Mouse (Mus musculus): ENCODE measurements around the gene Khnyn. TPM values are rescaled to one million over a fixed set of nuclear protein-coding genes. Genes with fewer than 3 reads are reported as not detected.

The Khnyn gene
- polyA plus RNA-seq, 1 experiment: 47.4 TPM

DNA sequence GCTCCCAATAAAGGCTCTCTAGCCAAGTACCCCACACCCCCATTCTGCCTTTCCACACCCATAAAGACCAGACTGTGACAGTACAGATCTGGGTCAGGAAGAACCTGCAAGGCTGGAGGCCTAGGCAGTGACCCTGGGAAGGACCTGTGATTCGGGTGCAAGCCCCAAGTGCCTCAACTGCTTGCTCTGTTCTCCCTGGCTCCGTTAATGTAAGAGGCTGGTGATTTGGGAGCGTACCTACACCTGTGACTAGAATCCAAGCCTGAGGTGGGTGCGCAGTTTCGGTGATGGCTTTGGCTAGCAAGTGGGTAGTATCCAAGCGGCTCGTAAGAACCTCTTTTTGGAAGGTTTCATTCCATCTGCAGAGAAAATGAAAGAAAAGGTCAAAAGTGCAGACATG is 14.2 kb downstream of the Khnyn start:
- H3K27ac ChIP-seq (ENCODE audit: insufficient read depth, low read length): peak overlapping the region; percentile 86
- no peaks in the 10 kb centered on the region for H3K27me3 ChIP-seq (ENCODE audit: control insufficient read depth, insufficient read depth, low read length)
- TF ChIP-seq CTCF (IDR thresholded peaks at IDR 0.05; ENCODE audit: borderline replicate concordance, insufficient read depth, low read depth, low read length): no peak
- TF ChIP-seq POLR2A (IDR thresholded peaks at IDR 0.05; ENCODE audit: borderline replicate concordance, insufficient read depth, low read length): peak; percentile 32; the same call in 1 of the 2 replicates
- peak in 1 of 2 experiments; percentile 42 for DNase-seq
- H3K4me1 ChIP-seq (ENCODE audit: control insufficient read depth, insufficient read depth, low read length): peaks cover 3% of the 10 kb centered on the region; the same call in 1 of the 2 replicates
- 82% methylated on average over 7 of the region's 7 CpGs for WGBS
- H3K4me3 ChIP-seq (replicated peaks; ENCODE audit: insufficient read depth, low read depth, low read length): peak overlapping the region; percentile 86

GRCm38 (mm10) chr14:55899701-55900413 is 15.1 kb downstream of the Khnyn start, which contains the start of gene Sdr39u1:
Gene Sdr39u1, minus strand, starts transcription at chr14:55900293.
- TF ChIP-seq CTCF (IDR thresholded peaks at IDR 0.05; ENCODE audit: borderline replicate concordance, insufficient read depth, low read depth, low read length): no peak
- TF ChIP-seq POLR2A (IDR thresholded peaks at IDR 0.05; ENCODE audit: borderline replicate concordance, insufficient read depth, low read length): peak; percentile 94
- DNase-seq: peak; percentile 91 to 94
- Histone ChIP-seq H3K27ac (ENCODE audit: insufficient read depth, low read length) (peak within 1 kb of the TSS; percentile 86), H3K27me3 (ENCODE audit: control insufficient read depth, insufficient read depth, low read length) (no peaks in the 10 kb centered on the region), H3K4me3 (replicated peaks; ENCODE audit: insufficient read depth, low read depth, low read length) (peak within 1 kb of the TSS; percentile 86), H3K4me1 (ENCODE audit: control insufficient read depth, insufficient read depth, low read length) (peaks cover 3% of the 10 kb centered on the region; the same call in 1 of the 2 replicates)
- 1% methylated on average over 39 of the region's 39 CpGs for WGBS

DNA sequence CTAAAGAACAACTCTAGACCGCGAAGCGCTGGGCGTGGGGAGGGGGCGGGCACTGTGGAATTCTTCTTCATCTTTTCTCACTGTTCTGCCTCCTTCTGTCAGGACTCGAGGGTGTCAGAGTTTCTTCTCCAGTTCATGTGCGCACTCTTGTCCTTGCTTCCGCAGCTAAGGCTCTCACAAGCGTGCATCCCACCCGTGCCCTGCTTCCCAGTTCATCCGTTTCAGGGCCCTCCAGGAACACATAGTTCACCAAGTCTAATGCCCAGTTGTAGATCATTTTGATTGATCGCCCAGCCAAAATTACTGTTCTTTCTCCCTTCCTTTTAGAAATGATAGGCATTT is 15.6 kb downstream of the Khnyn start:
- Histone ChIP-seq H3K4me3 (replicated peaks; ENCODE audit: insufficient read depth, low read depth, low read length) (peak overlapping the region; percentile 86), H3K27me3 (ENCODE audit: control insufficient read depth, insufficient read depth, low read length) (no peaks in the 10 kb centered on the region)
- no peak for DNase-seq

DNA sequence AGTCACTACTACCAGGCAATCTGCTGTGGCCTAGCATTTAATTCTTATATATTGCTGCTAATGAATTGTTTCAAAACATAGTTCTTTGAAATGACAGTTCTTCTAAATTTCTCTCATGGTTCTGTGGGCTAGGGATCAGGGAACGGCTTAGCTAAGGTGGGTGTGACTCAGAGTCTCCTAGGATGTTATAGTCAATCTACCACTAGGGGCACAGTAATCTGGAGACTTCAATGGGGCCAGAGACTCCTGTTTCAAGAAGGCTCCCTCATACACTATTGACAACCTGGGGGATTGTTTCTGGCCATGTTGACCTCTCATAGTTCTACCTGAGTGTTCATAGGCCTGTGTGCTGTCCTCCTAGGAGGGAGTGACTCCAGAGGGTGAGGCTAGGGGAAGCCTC is 20.8 kb downstream of the Khnyn start:
- Histone ChIP-seq H3K27me3 (ENCODE audit: control insufficient read depth, insufficient read depth, low read length) (no peaks in the 10 kb centered on the region), H3K4me3 (replicated peaks; ENCODE audit: insufficient read depth, low read depth, low read length) (no peak overlapping the region), H3K4me1 (ENCODE audit: control insufficient read depth, insufficient read depth, low read length) (no peaks in the 10 kb centered on the region), H3K27ac (ENCODE audit: insufficient read depth, low read length) (no peak overlapping the region)
- 13% methylated on average over 1 of the region's 1 CpGs for WGBS
- TF ChIP-seq POLR2A (IDR thresholded peaks at IDR 0.05; ENCODE audit: borderline replicate concordance, insufficient read depth, low read length) (no peak), CTCF (IDR thresholded peaks at IDR 0.05; ENCODE audit: borderline replicate concordance, insufficient read depth, low read depth, low read length) (peak; percentile 18; the same call in 1 of the 2 replicates)
- DNase-seq: no peak

More for the DNA sequence above, 15.6 kb downstream of the Khnyn start:
- Histone ChIP-seq H3K27ac (ENCODE audit: insufficient read depth, low read length) (peak overlapping the region; percentile 86), H3K4me1 (ENCODE audit: control insufficient read depth, insufficient read depth, low read length) (peaks cover 3% of the 10 kb centered on the region; the same call in 1 of the 2 replicates)
- TF ChIP-seq CTCF (IDR thresholded peaks at IDR 0.05; ENCODE audit: borderline replicate concordance, insufficient read depth, low read depth, low read length) (no peak), POLR2A (IDR thresholded peaks at IDR 0.05; ENCODE audit: borderline replicate concordance, insufficient read depth, low read length) (no peak)
- WGBS: 6% methylated on average over 12 of the region's 12 CpGs

DNA sequence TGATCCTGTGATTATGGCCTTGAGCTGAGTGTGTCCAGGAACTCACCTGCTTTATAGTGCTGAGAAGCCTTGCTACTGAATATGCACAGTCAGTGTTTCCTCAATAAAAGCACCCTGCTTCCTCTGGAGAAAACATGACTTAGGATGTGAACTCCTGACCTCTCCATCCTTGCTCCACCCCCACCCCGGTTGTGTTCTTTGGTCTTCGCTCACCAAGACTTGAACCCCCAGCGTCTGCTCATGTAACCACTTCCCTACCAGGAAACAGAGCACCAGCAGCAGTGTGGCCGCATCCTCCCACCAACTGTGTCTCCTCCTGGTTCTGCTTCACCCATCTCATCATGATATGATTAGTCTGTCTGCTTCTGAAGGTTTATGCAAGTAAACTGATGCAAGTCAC is 28.7 kb downstream of the Khnyn start:
- Histone ChIP-seq H3K4me1 (ENCODE audit: control insufficient read depth, insufficient read depth, low read length) (no peaks in the 10 kb centered on the region), H3K27ac (ENCODE audit: insufficient read depth, low read length) (no peak overlapping the region), H3K4me3 (replicated peaks; ENCODE audit: insufficient read depth, low read depth, low read length) (no peak overlapping the region), H3K27me3 (ENCODE audit: control insufficient read depth, insufficient read depth, low read length) (no peaks in the 10 kb centered on the region)
- 63% methylated on average over 4 of the region's 4 CpGs for WGBS
- DNase-seq: no peak
- TF ChIP-seq CTCF (IDR thresholded peaks at IDR 0.05; ENCODE audit: borderline replicate concordance, insufficient read depth, low read depth, low read length) (no peak), POLR2A (IDR thresholded peaks at IDR 0.05; ENCODE audit: borderline replicate concordance, insufficient read depth, low read length) (no peak)

DNA sequence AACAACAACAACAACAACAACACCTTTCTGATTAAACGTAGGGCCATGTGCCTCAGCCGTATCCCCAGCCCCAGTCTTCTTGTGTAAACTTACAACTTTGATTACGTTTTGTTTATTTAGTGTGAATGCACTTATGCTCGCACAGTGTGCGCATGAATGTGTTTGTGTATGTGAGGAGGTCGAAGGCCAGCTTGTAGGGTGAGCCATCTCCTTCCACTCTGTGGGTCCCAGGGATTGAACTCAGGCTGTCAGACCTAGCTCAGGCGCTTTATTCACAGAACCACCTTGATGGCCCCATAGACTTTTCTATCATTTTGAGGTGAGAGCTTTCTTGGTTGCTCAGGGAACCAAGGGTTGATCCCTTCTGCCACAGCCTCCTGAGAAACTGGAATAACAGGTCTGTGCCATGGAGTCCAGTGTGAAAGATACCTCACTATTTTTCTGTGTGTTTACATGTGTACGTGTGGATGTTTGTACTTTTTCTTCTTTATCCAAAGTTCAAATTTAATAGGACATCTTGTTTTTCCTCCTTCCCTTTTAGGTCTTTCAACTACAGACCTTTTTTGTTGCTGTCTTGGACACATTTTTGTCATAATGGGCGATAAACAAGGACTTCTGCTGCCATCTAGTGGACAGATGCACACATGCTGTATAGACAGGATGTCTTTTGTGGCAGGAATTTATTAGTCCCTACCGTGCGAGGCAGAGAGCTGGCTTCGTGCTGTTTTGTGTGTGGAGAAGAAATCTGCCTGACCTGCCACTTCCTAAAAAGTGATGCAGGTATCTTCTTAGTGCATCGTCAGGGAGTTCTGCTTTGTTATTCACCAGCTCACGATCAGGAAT is 33.7 kb downstream of the Khnyn start:
- Histone ChIP-seq H3K27ac (ENCODE audit: insufficient read depth, low read length) (no peak overlapping the region), H3K4me1 (ENCODE audit: control insufficient read depth, insufficient read depth, low read length) (no peaks in the 10 kb centered on the region), H3K27me3 (ENCODE audit: control insufficient read depth, insufficient read depth, low read length) (no peaks in the 10 kb centered on the region), H3K4me3 (replicated peaks; ENCODE audit: insufficient read depth, low read depth, low read length) (no peak overlapping the region)
- peak; percentile 67 for TF ChIP-seq CTCF (IDR thresholded peaks at IDR 0.05; ENCODE audit: borderline replicate concordance, insufficient read depth, low read depth, low read length)
- no peak for TF ChIP-seq POLR2A (IDR thresholded peaks at IDR 0.05; ENCODE audit: borderline replicate concordance, insufficient read depth, low read length)
- WGBS: 45% methylated on average over 14 of the region's 14 CpGs
- DNase-seq: peak; percentile 74 to 81

DNA sequence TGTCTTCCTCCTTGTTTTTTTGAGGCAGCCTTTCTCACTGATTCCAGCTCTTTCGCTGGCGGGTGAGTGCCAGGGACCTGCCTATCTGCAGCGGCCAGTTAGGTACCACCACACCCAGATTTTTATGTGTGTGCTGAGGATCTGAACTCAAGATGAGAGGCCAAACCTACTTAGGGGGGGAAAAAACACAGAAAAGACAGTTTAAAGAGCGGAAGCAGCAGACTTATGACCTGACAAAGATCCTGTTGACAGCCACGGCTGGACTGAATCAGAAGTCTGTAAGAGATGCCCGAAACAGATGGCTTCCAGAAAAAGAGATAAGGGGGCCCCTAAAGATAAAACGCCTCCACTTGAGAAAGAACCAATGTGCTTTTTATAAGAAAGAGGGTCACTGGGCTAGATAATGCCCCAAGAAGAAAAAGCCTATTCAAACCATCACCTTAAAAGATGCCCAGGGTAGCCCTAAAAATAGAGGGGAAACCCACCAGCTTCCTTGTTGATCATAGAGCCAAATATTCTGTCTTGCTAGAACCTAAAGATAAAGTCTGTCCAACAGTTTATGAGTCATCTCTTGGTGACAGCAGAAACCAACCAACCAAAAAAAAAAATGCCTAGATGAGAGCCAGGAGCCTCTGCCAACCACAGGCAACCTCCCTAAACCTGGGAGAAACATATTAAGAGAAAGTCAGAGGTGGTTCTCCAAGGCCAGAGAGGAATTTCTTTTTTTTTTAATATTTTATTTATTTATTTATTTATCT is 37.9 kb downstream of the Khnyn start:
- no peaks in the 10 kb centered on the region for H3K27me3 ChIP-seq (ENCODE audit: control insufficient read depth, insufficient read depth, low read length)
- 75% methylated on average over 7 of the region's 7 CpGs for WGBS
- no peaks in the 10 kb centered on the region for H3K4me1 ChIP-seq (ENCODE audit: control insufficient read depth, insufficient read depth, low read length)
- no peak overlapping the region for H3K27ac ChIP-seq (ENCODE audit: insufficient read depth, low read length)
- TF ChIP-seq CTCF (IDR thresholded peaks at IDR 0.05; ENCODE audit: borderline replicate concordance, insufficient read depth, low read depth, low read length) (no peak), POLR2A (IDR thresholded peaks at IDR 0.05; ENCODE audit: borderline replicate concordance, insufficient read depth, low read length) (no peak)
- no peak overlapping the region for H3K4me3 ChIP-seq (replicated peaks; ENCODE audit: insufficient read depth, low read depth, low read length)
- peak in 1 of 2 experiments; percentile 20 for DNase-seq
